Mouse (Mus musculus) midbrain, embryonic 11.5 days (tissue): ENCODE data around the gene Reep6. TPM values are rescaled to one million over a fixed set of nuclear protein-coding genes. Genes with fewer than 3 reads are reported as not detected.

ENCODE experiments used
- ATAC-seq: fragments of 200-750 bp; cut with Nextera tagmentation; 2 replicates; pipeline ENCODE4 v1.8.0; 2017; ENCODE audit warnings: moderate TSS enrichment, moderate library complexity; ENCODE audit not compliant: low FRiP score
- DNase-seq: peaks from one replicate; pipeline ENCODE4 v3.0.0; 2015; ENCODE audit warnings: low spot score; ENCODE audit errors: missing footprints
- H3K27ac ChIP-seq: fragments of 300-500 bp; sonication (generic); 2 replicates; pipeline ENCODE4 v1.5.1; 2014; ENCODE audit warnings: low read depth, low read length
- H3K27me3 ChIP-seq: fragments of 300-500 bp; sonication (generic); 2 replicates; pipeline ENCODE4 v1.6.1; 2014; ENCODE audit warnings: mild to moderate bottlenecking, low read length, moderate library complexity, mixed read lengths; ENCODE audit not compliant: control insufficient read depth, insufficient read depth
- H3K36me3 ChIP-seq: fragments of 300-500 bp; sonication (generic); 2 replicates; pipeline ENCODE4 v1.6.1; 2014; ENCODE audit warnings: mild to moderate bottlenecking, low read length, moderate library complexity, mixed read lengths; ENCODE audit not compliant: control insufficient read depth, insufficient read depth
- H3K4me1 ChIP-seq: fragments of 300-500 bp; sonication (generic); 2 replicates; pipeline ENCODE4 v1.6.1; 2014; ENCODE audit warnings: low read length; ENCODE audit not compliant: control insufficient read depth, insufficient read depth
- H3K4me2 ChIP-seq: fragments of 300-500 bp; sonication (generic); 2 replicates; pipeline ENCODE4 v1.6.1; 2014; ENCODE audit warnings: mild to moderate bottlenecking, moderate library complexity
- H3K4me3 ChIP-seq: fragments of 300-500 bp; sonication (generic); 2 replicates; pipeline ENCODE4 v1.5.1; 2014; ENCODE audit warnings: low read depth, low read length
- H3K9ac ChIP-seq: fragments of 300-500 bp; sonication (generic); 2 replicates; pipeline ENCODE4 v1.6.1; 2014; ENCODE audit warnings: low read length
- H3K9me3 ChIP-seq: fragments of 300-500 bp; sonication (generic); 2 replicates; pipeline ENCODE4 v1.6.1; 2016; ENCODE audit warnings: low read length; ENCODE audit not compliant: control insufficient read depth
- WGBS: fragments of 180-500 bp; shearing (Covaris S2); extraction: QIAGEN DNeasy Blood & Tissue Kit; methylation state at CpG from one replicate; pipeline ENCODE4 v1.1.7; 2014; 5-methylcytosine and 5-hydroxymethylcytosine counted together
- polyA plus RNA-seq: library from polyadenylated mRNA; unstranded; fragments of >200 nt; fragmentation: Nextera tagmentation; extraction: Ambion mirVana; gene quantifications from 2 replicates; pipeline ENCODE4 v1.2.1, GENCODE M21; 2014

Gene Reep6
- polyA plus RNA-seq, 1 experiment from 2014 or later, result 4.5 TPM

DNA sequence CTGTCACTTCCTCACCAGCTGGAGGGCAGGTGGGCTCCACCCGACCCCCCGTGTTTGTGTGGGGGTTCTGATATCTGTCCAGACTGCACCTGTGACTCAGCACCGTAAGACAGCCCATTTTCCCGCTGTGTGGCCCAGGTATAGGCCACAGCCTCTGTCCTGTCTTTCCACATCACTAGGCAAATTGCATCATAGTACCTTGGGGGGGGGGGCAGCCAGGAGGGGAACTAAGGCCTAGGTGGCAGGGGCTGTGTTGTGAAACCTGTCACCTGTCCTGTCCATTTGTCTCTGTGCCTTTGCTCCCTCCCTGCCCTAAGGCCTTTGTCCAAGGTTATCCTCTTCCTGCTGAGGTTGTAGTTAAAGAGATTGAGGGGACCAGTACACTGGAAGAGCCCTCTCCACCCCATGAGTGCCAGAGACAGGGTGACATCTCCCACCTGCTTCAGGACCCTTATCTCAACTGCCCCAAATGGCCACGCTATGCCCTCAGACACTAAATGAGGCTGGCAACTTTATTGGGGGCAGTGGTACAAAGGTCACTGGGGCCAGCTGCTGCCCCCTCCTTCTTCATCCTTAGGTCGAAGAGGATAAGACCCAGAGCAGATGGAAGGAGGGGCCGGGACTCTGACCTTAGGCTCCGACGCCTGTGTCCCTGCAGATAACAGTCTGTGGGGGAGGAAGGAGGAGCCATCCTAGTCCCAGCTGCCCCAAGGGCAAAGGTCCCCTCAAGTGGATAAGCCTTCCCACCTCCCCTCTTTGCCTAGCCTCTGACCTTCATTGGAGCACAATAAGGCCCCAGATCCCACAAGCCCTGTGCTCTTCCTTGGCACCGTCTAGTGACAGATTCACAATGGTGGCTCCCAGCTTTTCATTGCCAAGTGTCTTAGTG is 2.1 kb downstream of the Reep6 start:
- Histone ChIP-seq H3K27ac (no peak overlapping the region), H3K9me3 (no peaks in the 10 kb centered on the region), H3K27me3 (peaks cover 6% of the 10 kb centered on the region; the same call in 1 of the 2 replicates), H3K4me2 (no peak overlapping the region), H3K4me1 (peaks cover 8% of the 10 kb centered on the region), H3K36me3 (no peaks in the 10 kb centered on the region), H3K4me3 (no peak overlapping the region), H3K9ac (no peak overlapping the region)
- WGBS, result 58% methylated on average over 10 of the region's 10 CpGs
- DNase-seq (no peak), ATAC-seq (no peak)

DNA sequence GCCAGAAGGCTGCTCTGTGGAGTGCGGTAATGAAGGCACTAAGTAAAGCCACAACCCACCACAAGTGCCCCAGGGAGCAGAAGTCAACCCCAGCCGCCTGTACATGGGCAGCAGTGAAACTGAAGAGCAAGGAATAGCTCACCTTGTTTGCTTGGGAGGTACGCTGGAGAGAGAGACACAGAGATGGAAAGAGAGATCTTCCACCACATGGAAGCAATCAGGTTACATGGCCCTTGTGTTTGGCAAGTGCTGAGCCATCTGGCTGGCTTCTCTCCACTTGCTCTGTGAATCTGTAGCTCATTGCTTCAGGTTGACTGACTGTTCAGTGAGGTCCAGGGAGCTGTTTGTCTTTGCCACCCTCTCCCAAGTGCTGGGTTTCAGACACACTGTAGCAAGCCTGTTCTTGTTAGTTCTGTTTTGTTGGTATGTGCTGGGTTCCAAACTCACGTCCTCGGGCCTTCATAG is 2.8 kb downstream of the Reep6 start:
- Histone ChIP-seq H3K4me3 (no peak overlapping the region), H3K27ac (no peak overlapping the region), H3K9me3 (no peaks in the 10 kb centered on the region), H3K4me2 (no peak overlapping the region), H3K36me3 (no peaks in the 10 kb centered on the region), H3K27me3 (peaks cover 6% of the 10 kb centered on the region; the same call in 1 of the 2 replicates), H3K9ac (no peak overlapping the region), H3K4me1 (peaks cover 8% of the 10 kb centered on the region)
- ATAC-seq (no peak), DNase-seq (no peak)
- 84% methylated on average over 5 of the region's 5 CpGs for WGBS

DNA sequence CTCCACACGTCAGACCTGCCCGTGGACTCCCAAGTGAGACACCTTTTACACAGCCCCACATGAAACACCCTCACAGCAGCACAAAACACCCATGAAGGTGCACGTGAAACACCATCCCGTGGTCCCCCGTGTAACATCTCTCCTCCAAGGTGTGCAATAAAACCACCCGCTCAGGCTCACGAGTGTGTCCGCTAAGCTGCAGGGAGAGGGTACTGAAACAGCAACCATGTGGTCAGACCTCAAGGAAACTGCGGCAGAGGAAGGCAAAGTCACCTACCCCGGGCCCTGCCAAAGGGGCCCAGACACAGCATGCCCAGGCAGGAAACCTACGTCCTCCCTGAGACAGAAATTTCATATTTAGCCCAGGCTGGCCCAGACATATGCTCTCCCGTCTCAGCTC is 6.5 kb downstream of the Reep6 start:
- 90% methylated on average over 12 of the region's 12 CpGs for whole genome bisulfite sequencing
- H3K27me3 ChIP-seq, result peaks cover 11% of the 10 kb centered on the region
- H3K4me1 ChIP-seq, result no peaks in the 10 kb centered on the region; the same call in 1 of the 2 replicates

DNA sequence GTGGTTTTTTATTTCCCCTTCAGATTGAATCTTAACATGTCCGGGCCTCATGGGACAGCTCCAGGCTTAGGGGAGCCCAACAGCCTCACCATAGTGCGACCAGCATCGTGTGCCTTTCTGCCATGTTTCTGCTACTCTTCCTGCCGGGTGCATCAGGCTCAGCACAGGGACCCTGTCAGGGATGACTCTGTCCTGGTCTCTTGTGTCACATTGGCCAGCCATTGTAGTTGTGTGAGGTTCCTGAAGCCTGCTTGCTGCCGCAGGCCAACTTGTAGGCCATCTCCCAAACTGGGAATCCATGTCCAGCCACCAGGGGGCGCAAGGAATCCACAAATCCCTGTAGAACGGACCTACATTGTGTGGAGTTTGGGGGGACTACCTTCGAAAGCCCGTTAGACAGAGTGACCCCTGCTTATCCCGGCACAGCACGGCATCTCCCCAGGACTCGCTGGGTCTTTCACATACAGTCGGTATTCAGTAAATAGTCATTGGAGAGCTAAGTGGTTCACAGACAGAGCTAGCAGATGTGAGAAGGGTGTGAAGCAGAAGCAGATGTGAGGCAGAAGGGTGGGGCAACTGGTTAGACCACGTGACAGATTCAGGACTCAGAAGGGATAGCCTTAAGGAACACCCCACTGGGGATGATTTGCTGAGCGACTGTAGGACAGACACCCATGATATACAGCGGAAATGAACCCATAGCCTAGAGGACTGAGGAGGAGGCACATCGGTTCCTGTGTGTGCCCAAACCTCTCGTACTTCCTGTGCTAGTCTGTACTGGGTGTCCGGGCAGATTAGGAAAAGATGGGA is 10.4 kb downstream of the Reep6 start:
- Histone ChIP-seq H3K36me3 (no peaks in the 10 kb centered on the region), H3K4me3 (no peak overlapping the region), H3K9me3 (no peaks in the 10 kb centered on the region), H3K9ac (no peak overlapping the region), H3K27ac (no peak overlapping the region), H3K4me2 (0 out of 2 replicates have a peak overlapping the region, but pooled peaks have one; percentile 13), H3K27me3 (peaks cover 50% of the 10 kb centered on the region), H3K4me1 (peaks cover 16% of the 10 kb centered on the region)
- peak; percentile 99 for DNase-seq
- ATAC-seq, result no peak
- WGBS, result 22% methylated on average over 19 of the region's 19 CpGs

More for the DNA sequence above, 6.5 kb downstream of the Reep6 start:
- Histone ChIP-seq H3K36me3 (no peaks in the 10 kb centered on the region), H3K9ac (no peak overlapping the region), H3K9me3 (no peaks in the 10 kb centered on the region), H3K4me3 (no peak overlapping the region), H3K27ac (no peak overlapping the region), H3K4me2 (no peak overlapping the region)
- DNase-seq, result no peak
- ATAC-seq, result no peak

DNA sequence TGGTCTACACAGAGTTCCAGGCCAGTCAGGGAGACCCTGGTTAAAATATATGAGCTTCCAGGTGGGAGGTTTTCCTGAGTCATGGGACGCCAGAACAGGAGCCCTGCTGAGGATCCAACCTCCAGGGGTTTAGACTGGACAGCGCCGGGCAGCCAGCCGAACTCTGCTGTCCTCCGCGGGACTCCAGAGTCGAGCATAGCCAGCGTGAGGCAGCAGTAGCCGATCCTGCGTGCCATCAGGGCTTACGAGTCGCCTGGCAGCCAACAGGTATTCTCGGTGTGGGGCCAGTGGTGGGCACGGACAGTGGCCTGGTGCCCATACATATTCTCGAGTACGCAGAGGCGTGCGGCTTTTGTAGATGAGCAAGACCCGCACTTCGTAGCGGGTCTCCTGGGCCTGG is 11.3 kb downstream of the Reep6 start:
- Histone ChIP-seq H3K27ac (no peak overlapping the region), H3K4me2 (no peak overlapping the region), H3K4me3 (no peak overlapping the region; the same call in 1 of the 2 replicates), H3K9me3 (no peaks in the 10 kb centered on the region), H3K36me3 (no peaks in the 10 kb centered on the region), H3K27me3 (peaks cover 59% of the 10 kb centered on the region), H3K4me1 (peaks cover 19% of the 10 kb centered on the region), H3K9ac (no peak overlapping the region)
- ATAC-seq, result no peak
- peak; percentile 88 for DNase-seq
- WGBS, result 10% methylated on average over 21 of the region's 21 CpGs

DNA sequence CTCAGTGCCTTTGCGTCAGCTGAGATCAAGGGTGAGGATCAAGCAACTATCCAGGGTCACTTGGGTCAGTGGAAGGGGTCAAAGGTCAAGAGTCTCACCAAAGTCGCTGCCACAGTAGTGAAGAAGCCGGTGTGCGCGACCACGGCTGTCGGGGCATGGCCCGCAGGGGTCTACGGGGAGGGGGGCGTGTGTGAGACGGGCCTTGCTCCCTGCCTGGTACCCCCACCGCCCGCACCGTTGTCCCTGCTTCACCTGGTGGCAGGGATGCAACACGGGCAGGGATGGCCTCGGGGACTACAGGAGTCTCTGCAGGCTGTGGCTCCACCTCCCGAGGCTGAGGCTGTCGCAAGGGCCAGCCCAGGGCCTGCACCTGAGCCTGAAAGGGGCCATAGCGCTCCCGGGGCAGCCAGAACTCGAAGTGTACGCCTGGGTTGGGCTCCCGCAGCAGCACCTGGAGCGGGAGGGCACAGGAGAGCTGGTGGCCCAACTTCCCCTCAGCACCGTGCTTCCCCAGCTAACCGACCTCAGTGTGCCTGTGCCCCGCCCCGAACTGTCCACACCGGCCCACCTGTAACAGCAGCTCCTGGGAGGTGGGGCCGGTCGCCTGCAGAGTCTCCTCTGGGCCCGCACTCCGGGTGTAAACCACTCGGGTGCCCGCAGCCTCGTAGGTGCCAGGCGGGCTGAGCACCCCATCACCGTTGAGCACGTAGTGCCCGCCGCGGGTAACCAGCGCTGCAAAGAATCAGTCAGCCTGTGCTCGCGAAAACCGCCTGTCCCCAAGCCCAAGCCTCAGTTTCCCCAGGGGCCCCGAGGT is 11.9 kb downstream of the Reep6 start:
- WGBS, result 1% methylated on average over 46 of the region's 47 CpGs
- peaks cover 65% of the 10 kb centered on the region for H3K27me3 ChIP-seq
- H3K27ac ChIP-seq, result no peak overlapping the region
- no peaks in the 10 kb centered on the region for H3K9me3 ChIP-seq
- no peaks in the 10 kb centered on the region for H3K36me3 ChIP-seq
- peaks cover 19% of the 10 kb centered on the region for H3K4me1 ChIP-seq
- no peak overlapping the region for H3K4me2 ChIP-seq
- DNase-seq (peak; percentile 91), ATAC-seq (no peak; the same call in 1 of the 2 replicates)
- H3K4me3 ChIP-seq, result peak overlapping the region; percentile 28
- H3K9ac ChIP-seq, result no peak overlapping the region

DNA sequence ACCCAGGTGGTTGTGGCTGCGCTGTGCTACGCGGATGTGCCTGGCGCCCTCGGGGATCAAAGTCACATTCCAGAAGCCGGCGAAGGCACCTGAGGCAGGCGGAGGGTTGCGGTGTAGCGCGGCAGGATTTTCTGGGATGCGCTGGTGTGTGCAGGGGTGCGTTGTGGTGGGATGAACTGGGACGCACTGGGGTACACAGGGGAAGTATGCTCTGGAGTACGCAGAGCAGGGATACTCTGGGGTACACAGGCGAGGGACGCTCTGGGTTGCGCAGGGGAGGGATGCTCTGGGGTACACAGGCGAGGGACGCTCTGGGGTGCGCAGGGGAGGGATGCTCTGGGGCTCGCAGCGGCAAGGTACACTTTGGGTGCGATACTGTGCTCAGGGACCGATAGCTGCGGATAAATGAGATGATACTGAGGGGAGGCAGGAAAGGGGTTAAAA is 12.6 kb downstream of the Reep6 start:
- H3K9ac ChIP-seq, result no peak overlapping the region
- peaks cover 71% of the 10 kb centered on the region for H3K27me3 ChIP-seq
- no peak for DNase-seq
- no peak overlapping the region for H3K27ac ChIP-seq
- peak; percentile 34 for ATAC-seq
- no peaks in the 10 kb centered on the region for H3K9me3 ChIP-seq
- peak overlapping the region; percentile 28 for H3K4me3 ChIP-seq
- 3% methylated on average over 26 of the region's 26 CpGs for WGBS
- no peaks in the 10 kb centered on the region for H3K36me3 ChIP-seq
- H3K4me1 ChIP-seq, result peaks cover 19% of the 10 kb centered on the region
- H3K4me2 ChIP-seq, result peak overlapping the region; percentile 43

DNA sequence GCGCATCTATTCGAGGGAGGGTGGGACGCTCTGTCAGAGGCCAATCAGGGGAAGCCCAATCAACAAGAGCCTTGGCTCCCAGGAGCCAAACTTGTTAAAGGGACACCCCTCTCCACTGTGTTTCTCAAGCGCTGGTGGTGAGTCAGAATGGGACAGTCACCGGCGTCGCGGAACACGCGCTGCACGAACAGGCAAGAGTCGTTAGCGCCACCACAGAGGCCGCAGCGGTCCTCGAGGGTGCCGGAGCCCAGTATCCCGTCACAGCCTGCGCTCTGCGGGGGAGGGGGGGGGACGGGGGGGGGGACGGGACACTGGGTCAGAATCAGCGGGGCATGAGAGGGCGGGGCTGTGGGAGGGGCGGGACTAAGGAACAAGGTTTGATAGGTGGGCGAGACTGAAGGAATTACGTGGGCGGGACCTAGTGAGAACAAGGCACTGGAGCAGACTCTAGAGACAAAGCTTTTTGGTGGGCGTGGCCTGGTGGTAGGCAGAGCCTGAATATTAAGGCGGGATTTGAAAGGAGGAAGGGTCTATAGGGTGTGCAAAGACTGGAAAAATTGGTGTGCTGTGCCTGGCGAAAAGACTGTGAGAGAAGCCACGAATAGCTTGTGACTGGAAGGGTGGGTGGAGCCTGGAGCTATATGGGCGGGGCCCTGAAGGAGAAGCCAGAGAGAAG is 13.1 kb downstream of the Reep6 start:
- peak overlapping the region; percentile 28 for H3K4me3 ChIP-seq
- no peaks in the 10 kb centered on the region for H3K9me3 ChIP-seq
- ATAC-seq (peak; percentile 68), DNase-seq (peak; percentile 96)
- peak overlapping the region; percentile 43 for H3K4me2 ChIP-seq
- under 1% methylated on average over 30 of the region's 33 CpGs for WGBS
- no peak overlapping the region for H3K27ac ChIP-seq
- H3K4me1 ChIP-seq, result peaks cover 19% of the 10 kb centered on the region
- no peaks in the 10 kb centered on the region for H3K36me3 ChIP-seq
- H3K27me3 ChIP-seq, result peaks cover 77% of the 10 kb centered on the region
- H3K9ac ChIP-seq, result no peak overlapping the region
